In the genomic region with DNA sequence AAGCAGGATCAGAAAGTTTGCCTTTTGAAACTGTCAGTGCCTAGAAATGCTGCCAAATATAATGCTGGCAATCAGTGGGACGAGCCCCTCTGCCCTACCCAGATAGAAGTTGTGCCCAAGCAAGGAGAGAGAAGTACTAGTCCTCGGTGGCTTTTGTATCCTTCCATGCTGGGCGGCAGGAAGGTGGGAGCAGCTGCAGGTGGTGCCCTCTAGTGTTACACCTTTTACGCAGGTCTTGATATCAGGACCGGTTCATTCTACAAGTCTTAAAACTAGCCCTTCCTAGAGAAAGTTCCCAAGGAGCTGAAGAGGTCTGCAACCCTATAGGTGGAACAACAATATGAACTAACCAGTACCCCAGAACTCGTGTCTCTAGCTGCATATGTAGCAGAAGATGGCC, we compare ENCODE assay signal across 11 mouse cellular contexts. TPM values are rescaled to one million over a fixed set of nuclear protein-coding genes. Genes with fewer than 3 reads are reported as not detected.
DNase-seq lines count a peak whose midpoint lies in the region; ATAC-seq and TF ChIP-seq lines count a peak whose summit lies in the region.
"Had no signal": no experiment of that assay in that cellular context is flagged by ENCODE, and none has a peak within 500 bp of the region (broad histone marks: within the 10 kb centered on the region; RNA-seq: fewer than 3 reads in every experiment).

No protein-coding gene starts in this region.

- H3K9me3 ChIP-seq in heart, postnatal 0 days (replicated peaks; ENCODE audit: control insufficient read depth, low read length), result no peaks in the 10 kb centered on the region
- H3K9me3 ChIP-seq in midbrain, embryonic 11.5 days (ENCODE audit: control insufficient read depth, low read length), result no peaks in the 10 kb centered on the region
- H3K9me3 ChIP-seq in midbrain, embryonic 13.5 days, result no peaks in the 10 kb centered on the region
- H3K9me3 ChIP-seq: embryonic facial prominence, embryonic 12.5 days had no signal

- H3K4me1 ChIP-seq in heart, postnatal 0 days (ENCODE audit: control insufficient read depth, insufficient read depth), result peaks cover 65% of the 10 kb centered on the region
- H3K4me1 ChIP-seq in midbrain, embryonic 11.5 days (ENCODE audit: control insufficient read depth, insufficient read depth, low read length), result peaks cover 2% of the 10 kb centered on the region; the same call in 1 of the 2 replicates
- peaks cover 8% of the 10 kb centered on the region for H3K4me1 ChIP-seq in midbrain, embryonic 13.5 days (replicated peaks)

- no peak for TF ChIP-seq POLR2A in brain, embryonic 14.5 days (IDR thresholded peaks at IDR 0.05; ENCODE audit: borderline replicate concordance, extremely low read depth, insufficient read depth, insufficient read length, poor library complexity, severe bottlenecking)

- H3K27ac ChIP-seq in heart, postnatal 0 days (ENCODE audit: low read depth), result no peak overlapping the region
- no peak overlapping the region for H3K27ac ChIP-seq in midbrain, embryonic 11.5 days (ENCODE audit: low read depth, low read length)
- no peak overlapping the region for H3K27ac ChIP-seq in midbrain, embryonic 13.5 days
- H3K27ac ChIP-seq: embryonic facial prominence, embryonic 12.5 days had no signal

- WGBS in heart, postnatal 0 days, result 51% methylated on average over 6 of the region's 6 CpGs
- WGBS in midbrain, embryonic 11.5 days, result 40% methylated on average over 6 of the region's 6 CpGs
- 37% methylated on average over 6 of the region's 6 CpGs for WGBS in midbrain, embryonic 13.5 days

- TF ChIP-seq CTCF in heart, postnatal 0 days (IDR thresholded peaks at IDR 0.05; ENCODE audit: low read depth), result peak; percentile 50
- TF ChIP-seq CTCF in brain, embryonic 14.5 days (IDR thresholded peaks at IDR 0.05; ENCODE audit: borderline replicate concordance, extremely low read depth, insufficient read depth, insufficient read length), result peak; percentile 38; the same call in 1 of the 2 replicates

- no peaks in the 10 kb centered on the region for H3K27me3 ChIP-seq in heart, postnatal 0 days (ENCODE audit: control insufficient read depth, insufficient read depth, low read length)
- H3K27me3 ChIP-seq in midbrain, embryonic 11.5 days (ENCODE audit: control insufficient read depth, insufficient read depth, low read length), result no peaks in the 10 kb centered on the region
- no peaks in the 10 kb centered on the region for H3K27me3 ChIP-seq in midbrain, embryonic 13.5 days
- H3K27me3 ChIP-seq: embryonic facial prominence, embryonic 12.5 days; Patski had no signal

- H3K4me3 ChIP-seq in heart, postnatal 0 days (ENCODE audit: low read depth, low read length), result no peak overlapping the region
- H3K4me3 ChIP-seq in midbrain, embryonic 11.5 days (ENCODE audit: low read depth, low read length), result no peak overlapping the region
- no peak overlapping the region for H3K4me3 ChIP-seq in midbrain, embryonic 13.5 days (replicated peaks)
- H3K4me3 ChIP-seq: embryonic facial prominence, embryonic 12.5 days; myocyte had no signal

- DNase-seq in heart, postnatal 0 days (ENCODE audit: low spot score), result no peak
- DNase-seq in heart, postnatal 36 days, result no peak
- DNase-seq in midbrain, embryonic 11.5 days (ENCODE audit: low spot score, missing footprints), result peak; percentile 68
- DNase-seq in brain, embryonic 14.5 days (ENCODE audit: low read depth), result no peak
- peak; percentile 46 for DNase-seq in thymus, postnatal 25 days
- DNase-seq in left cerebral cortex, postnatal 4 days, result no peak

- no peaks in the 10 kb centered on the region for H3K36me3 ChIP-seq in heart, postnatal 0 days (replicated peaks; ENCODE audit: control insufficient read depth, insufficient read depth, low read length)
- no peaks in the 10 kb centered on the region for H3K36me3 ChIP-seq in midbrain, embryonic 11.5 days (ENCODE audit: control insufficient read depth, insufficient read depth, low read length)
- no peaks in the 10 kb centered on the region for H3K36me3 ChIP-seq in midbrain, embryonic 13.5 days
- H3K36me3 ChIP-seq: embryonic facial prominence, embryonic 12.5 days had no signal

- ATAC-seq in heart, postnatal 0 days (ENCODE audit: insufficient read depth, low read depth), result no peak
- ATAC-seq in midbrain, embryonic 11.5 days (ENCODE audit: low FRiP score), result no peak
- ATAC-seq in midbrain, embryonic 13.5 days, result no peak
- no peak for ATAC-seq in monocyte, adult 5-6 weeks (replicated peaks; ENCODE audit: insufficient number of reproducible peaks, low FRiP score, low TSS enrichment, poor library complexity, severe bottlenecking)
- ATAC-seq: Patski had no signal

- no peak overlapping the region for H3K9ac ChIP-seq in heart, postnatal 0 days (replicated peaks; ENCODE audit: low read depth, low read length)
- no peak overlapping the region for H3K9ac ChIP-seq in midbrain, embryonic 11.5 days (ENCODE audit: low read length)
- H3K9ac ChIP-seq in midbrain, embryonic 13.5 days (replicated peaks), result no peak overlapping the region
- H3K9ac ChIP-seq: embryonic facial prominence, embryonic 12.5 days had no signal

- no peak overlapping the region for H3K4me2 ChIP-seq in heart, postnatal 0 days (ENCODE audit: low read depth, low read length)
- H3K4me2 ChIP-seq in midbrain, embryonic 11.5 days, result no peak overlapping the region
- no peak overlapping the region for H3K4me2 ChIP-seq in midbrain, embryonic 13.5 days (replicated peaks)
- H3K4me2 ChIP-seq: embryonic facial prominence, embryonic 12.5 days had no signal

- intact Hi-C loops in heart, postnatal 36 days (cut with DNase I), result no loop called here
- intact Hi-C loops in left cerebral cortex, postnatal 4 days (cut with DNase I), result no loop called here

- TF ChIP-seq EP300 in heart, postnatal 0 days (IDR thresholded peaks at IDR 0.05; ENCODE audit: low read depth), result no peak

RNA-seq across cellular contexts. Expression of a gene that starts 39.8 kb away (rescaled TPM):
- total RNA-seq in heart, postnatal 0 days (2014; rRNA removed; ENCODE audit: low replicate concordance), result 14.7 and 15.9 TPM in 2 replicates
- polyA plus RNA-seq in heart, postnatal 0 days (2015; fragmentation: Nextera tagmentation; extraction: Ambion mirVana), result 4.1 and 4.8 TPM in 2 replicates
- 10 to 100 TPM; 55.5 to 57.9 TPM for total RNA-seq in heart, postnatal 36 days (2021)
- 0.74 and 0.91 TPM in 2 replicates for polyA plus RNA-seq in midbrain, embryonic 11.5 days (2014; fragmentation: Nextera tagmentation; extraction: Ambion mirVana)
- polyA plus RNA-seq in midbrain, embryonic 13.5 days (2015; fragmentation: Nextera tagmentation; extraction: Ambion mirVana), result 0.28 and 0.36 TPM in 2 replicates
- polyA plus RNA-seq in brain, embryonic 14.5 days (2012; rRNA removed), result 0.81 and 1.6 TPM in 2 replicates
- 0.29 to 4.9 TPM (median 1.4 TPM) in 3 replicates for total RNA-seq in monocyte, adult 5-6 weeks (2017)
- total RNA-seq in left cerebral cortex, postnatal 4 days (2021), result 10 to 100 TPM in 1 of 2 experiments, 1 to 10 TPM in 1; 9.7 to 13.3 TPM

Comparison
In these comparisons a context has a peak if more than half of its experiments do, and no peak if none do; other contexts are left out.
1. DNase-seq: peak in midbrain, embryonic 11.5 days (single experiment) and thymus, postnatal 25 days (single experiment); none in heart, postnatal 0 days (single experiment), heart, postnatal 36 days (0 of 2), brain, embryonic 14.5 days (single experiment) and left cerebral cortex, postnatal 4 days (single experiment).